Mouse (Mus musculus) A20 (cell line): ENCODE data around the gene Met.
A peak's percentile ranks its signal among the peaks of the same experiment; 100 is the strongest.

ENCODE experiments used
- DNase-seq: peaks from one replicate; pipeline ENCODE4 v3.0.0-alpha.2; 2011; ENCODE audit warnings: low read depth, low spot score

Met gene

GRCm38 (mm10) chr6:17606915-17607314 lies 143.3 kb downstream of the Met start:
- DNase-seq: no peak

GRCm38 (mm10) chr6:17611352-17612010 lies 147.9 kb downstream of the Met start:
- DNase-seq: peak; percentile 65

GRCm38 (mm10) chr6:17612652-17613051 lies 149.1 kb downstream of the Met start:
- no peak for DNase-seq

GRCm38 (mm10) chr6:17620823-17621222 lies 157.2 kb downstream of the Met start:
- DNase-seq: no peak

GRCm38 (mm10) chr6:17621436-17621835 lies 157.8 kb downstream of the Met start:
- no peak for DNase-seq
